10 mouse cellular contexts compared by ENCODE assay signal in genomic region chr4:152312186-152312585, GRCm38 (mm10). TPM values are rescaled to one million over a fixed set of nuclear protein-coding genes. Genes with fewer than 3 reads are reported as not detected.
A peak's percentile ranks its signal among the peaks of the same experiment; 100 is the strongest.
DNase-seq lines count a peak whose midpoint lies in the region; ATAC-seq and TF ChIP-seq lines count a peak whose summit lies in the region.
"Had no signal": no experiment of that assay in that cellular context is flagged by ENCODE, and none has a peak within 500 bp of the region (broad histone marks: within the 10 kb centered on the region; RNA-seq: fewer than 3 reads in every experiment).

No protein-coding gene starts in this region.

- H3K36me3 ChIP-seq in lung, postnatal 0 days (ENCODE audit: insufficient read depth, low read length): no peaks in the 10 kb centered on the region
- H3K36me3 ChIP-seq in forebrain, embryonic 15.5 days: no peaks in the 10 kb centered on the region; the same call in 1 of the 2 replicates
- H3K36me3 ChIP-seq in limb, embryonic 13.5 days: peaks cover 15% of the 10 kb centered on the region
- no peaks in the 10 kb centered on the region for H3K36me3 ChIP-seq in thymus, adult 2 months (ENCODE audit: control insufficient read depth, insufficient read depth, low read length)

- ATAC-seq in lung, postnatal 0 days: no peak
- ATAC-seq in forebrain, embryonic 15.5 days (replicated peaks): no peak
- no peak for ATAC-seq in limb, embryonic 13.5 days (ENCODE audit: low FRiP score, low read depth)

- intact Hi-C loops in left cerebral cortex, postnatal 25 days (cut with DNase I): no loop called here

- H3K27me3 ChIP-seq in lung, postnatal 0 days (replicated peaks; ENCODE audit: insufficient read depth, low read length): peaks cover 35% of the 10 kb centered on the region
- H3K27me3 ChIP-seq in forebrain, embryonic 15.5 days: peaks cover 63% of the 10 kb centered on the region
- H3K27me3 ChIP-seq in limb, embryonic 13.5 days: peaks cover 78% of the 10 kb centered on the region
- H3K27me3 ChIP-seq in thymus, adult 2 months (ENCODE audit: control insufficient read depth, insufficient read depth, low read length): peaks cover 9% of the 10 kb centered on the region

- no peak for DNase-seq in lung, postnatal 0 days (ENCODE audit: low spot score)
- no peak for DNase-seq in lung, adult 18-20 months
- no peak for DNase-seq in thymus, adult 2 months
- DNase-seq in left cerebral cortex, postnatal 25 days (ENCODE audit: low spot score in 2 of 2): no peak
- no peak for DNase-seq in B cell, adult 2 months

- no peak for TF ChIP-seq POLR2A in thymus, adult 2 months (IDR thresholded peaks at IDR 0.05; ENCODE audit: control insufficient read depth, extremely low read depth, insufficient read depth, low read length, poor library complexity)

- H3K9ac ChIP-seq in lung, postnatal 0 days (replicated peaks; ENCODE audit: low read depth): no peak overlapping the region
- H3K9ac ChIP-seq in forebrain, embryonic 15.5 days (replicated peaks): no peak overlapping the region
- H3K9ac ChIP-seq in limb, embryonic 13.5 days: no peak overlapping the region
- H3K9ac ChIP-seq: heart, embryonic 15.5 days had no signal

- H3K4me3 ChIP-seq in lung, postnatal 0 days (ENCODE audit: low read depth, low read length): peak overlapping the region; percentile 27; the same call in 1 of the 2 replicates
- H3K4me3 ChIP-seq in forebrain, embryonic 15.5 days: 0 out of 2 replicates have a peak overlapping the region, but pooled peaks have one; percentile 36
- H3K4me3 ChIP-seq in limb, embryonic 13.5 days: peak overlapping the region; percentile 41
- no peak overlapping the region for H3K4me3 ChIP-seq in thymus, adult 2 months (ENCODE audit: control insufficient read depth, insufficient read depth, low read length)

- no peak for TF ChIP-seq EP300 in lung, postnatal 0 days (IDR thresholded peaks at IDR 0.05)

- TF ChIP-seq CTCF in lung, postnatal 0 days (IDR thresholded peaks at IDR 0.05): no peak
- TF ChIP-seq CTCF in thymus, adult 2 months (IDR thresholded peaks at IDR 0.05; ENCODE audit: borderline replicate concordance, control insufficient read depth, extremely low read depth, insufficient read depth, low read length, poor library complexity): no peak

- H3K4me1 ChIP-seq in lung, postnatal 0 days (ENCODE audit: insufficient read depth, low read depth, low read length): no peaks in the 10 kb centered on the region; the same call in 1 of the 2 replicates
- peaks cover 23% of the 10 kb centered on the region for H3K4me1 ChIP-seq in forebrain, embryonic 15.5 days
- H3K4me1 ChIP-seq in limb, embryonic 13.5 days: peaks cover 30% of the 10 kb centered on the region
- 0 out of 2 replicates have a peak, but pooled peaks cover 4% of the 10 kb centered on the region for H3K4me1 ChIP-seq in thymus, adult 2 months (replicated peaks; ENCODE audit: control insufficient read depth, insufficient read depth, low read length)

- WGBS in lung, postnatal 0 days: 5% methylated on average over 14 of the region's 14 CpGs
- WGBS in forebrain, embryonic 15.5 days: 2% methylated on average over 14 of the region's 14 CpGs
- 2% methylated on average over 14 of the region's 14 CpGs for WGBS in limb, embryonic 13.5 days
- WGBS in thymus, adult 2 months: 23% methylated on average over 14 of the region's 14 CpGs

- H3K27ac ChIP-seq in lung, postnatal 0 days (ENCODE audit: low read length): no peak overlapping the region
- no peak overlapping the region for H3K27ac ChIP-seq in forebrain, embryonic 15.5 days (replicated peaks)
- no peak overlapping the region for H3K27ac ChIP-seq in limb, embryonic 13.5 days
- H3K27ac ChIP-seq in thymus, adult 2 months (ENCODE audit: control insufficient read depth, insufficient read depth, low read length): no peak overlapping the region
- H3K27ac ChIP-seq: heart, embryonic 15.5 days had no signal

- H3K9me3 ChIP-seq in lung, postnatal 0 days (ENCODE audit: low read length): no peaks in the 10 kb centered on the region
- no peaks in the 10 kb centered on the region for H3K9me3 ChIP-seq in forebrain, embryonic 15.5 days
- no peaks in the 10 kb centered on the region for H3K9me3 ChIP-seq in limb, embryonic 13.5 days
- H3K9me3 ChIP-seq: heart, embryonic 15.5 days had no signal

- no peak overlapping the region for H3K4me2 ChIP-seq in lung, postnatal 0 days (replicated peaks; ENCODE audit: low read depth, low read length)
- H3K4me2 ChIP-seq in forebrain, embryonic 15.5 days (replicated peaks): peak overlapping the region; percentile 54
- peak overlapping the region; percentile 68 for H3K4me2 ChIP-seq in limb, embryonic 13.5 days (replicated peaks)

RNA-seq across cellular contexts. Expression of gene Rnf207, which starts 6.6 kb away (rescaled TPM):
- 0.53 and 0.70 TPM in 2 replicates for polyA plus RNA-seq in lung, postnatal 0 days (2015; fragmentation: Nextera tagmentation; extraction: Ambion mirVana)
- polyA plus RNA-seq in forebrain, embryonic 15.5 days (2015; fragmentation: Nextera tagmentation; extraction: Ambion mirVana): 1.8 and 2.9 TPM in 2 replicates
- polyA plus RNA-seq in limb, embryonic 13.5 days (2015; fragmentation: Nextera tagmentation; extraction: Ambion mirVana): 0.32 and 0.34 TPM in 2 replicates
- polyA plus RNA-seq in thymus, adult 2 months (2012; rRNA removed): 0.57 and 10.2 TPM in 2 replicates
- 10 to 100 TPM in 1 of 2 experiments, 1 to 10 TPM in 1; 8.7 to 11.1 TPM for total RNA-seq in left cerebral cortex, postnatal 25 days (2021)

RNA-seq across cellular contexts. Expression of gene Rpl22, which starts 13.4 kb away (rescaled TPM):
- 265 and 266 TPM in 2 replicates for polyA plus RNA-seq in lung, postnatal 0 days (2015; fragmentation: Nextera tagmentation; extraction: Ambion mirVana)
- polyA plus RNA-seq in forebrain, embryonic 15.5 days (2015; fragmentation: Nextera tagmentation; extraction: Ambion mirVana): 216 and 221 TPM in 2 replicates
- polyA plus RNA-seq in limb, embryonic 13.5 days (2015; fragmentation: Nextera tagmentation; extraction: Ambion mirVana): 371 and 395 TPM in 2 replicates
- polyA plus RNA-seq in thymus, adult 2 months (2012; rRNA removed): 43.8 and 60.3 TPM in 2 replicates
- total RNA-seq in left cerebral cortex, postnatal 25 days (2021): 100 to 1,000 TPM; 160 TPM

RNA-seq across cellular contexts. Expression of gene Icmt, which starts 15.2 kb away (rescaled TPM):
- polyA plus RNA-seq in lung, postnatal 0 days (2015; fragmentation: Nextera tagmentation; extraction: Ambion mirVana): 16.9 and 18.9 TPM in 2 replicates
- 17.6 and 18.6 TPM in 2 replicates for polyA plus RNA-seq in forebrain, embryonic 15.5 days (2015; fragmentation: Nextera tagmentation; extraction: Ambion mirVana)
- polyA plus RNA-seq in limb, embryonic 13.5 days (2015; fragmentation: Nextera tagmentation; extraction: Ambion mirVana): 21.8 and 27.0 TPM in 2 replicates
- polyA plus RNA-seq in thymus, adult 2 months (2012; rRNA removed): 42.6 and 48.1 TPM in 2 replicates
- 10 to 100 TPM; 50.9 to 56.7 TPM for total RNA-seq in left cerebral cortex, postnatal 25 days (2021)

RNA-seq across cellular contexts. Expression of gene Hes3, which starts 20.7 kb away (rescaled TPM):
- not detected in 2 replicates for polyA plus RNA-seq in lung, postnatal 0 days (2015; fragmentation: Nextera tagmentation; extraction: Ambion mirVana)
- 0.09 and 0.13 TPM in 2 replicates for polyA plus RNA-seq in forebrain, embryonic 15.5 days (2015; fragmentation: Nextera tagmentation; extraction: Ambion mirVana)
- polyA plus RNA-seq in limb, embryonic 13.5 days (2015; fragmentation: Nextera tagmentation; extraction: Ambion mirVana): not detected in 2 replicates
- polyA plus RNA-seq in thymus, adult 2 months (2012; rRNA removed): 0.19 and 0.28 TPM in 2 replicates
- under 1 TPM; 0.30 to 0.37 TPM for total RNA-seq in left cerebral cortex, postnatal 25 days (2021)
- total RNA-seq: layer of hippocampus, adult 18-20 months; megakaryocyte progenitor cell, adult 5-6 weeks had no signal
- polyA plus RNA-seq: heart, embryonic 15.5 days had no signal

RNA-seq across cellular contexts. Expression of gene Chd5, which starts 26.3 kb away (rescaled TPM):
- polyA plus RNA-seq in lung, postnatal 0 days (2015; fragmentation: Nextera tagmentation; extraction: Ambion mirVana): 0.06 and 0.07 TPM in 2 replicates
- 35.5 and 39.3 TPM in 2 replicates for polyA plus RNA-seq in forebrain, embryonic 15.5 days (2015; fragmentation: Nextera tagmentation; extraction: Ambion mirVana)
- 0.34 and 0.40 TPM in 2 replicates for polyA plus RNA-seq in limb, embryonic 13.5 days (2015; fragmentation: Nextera tagmentation; extraction: Ambion mirVana)
- polyA plus RNA-seq in thymus, adult 2 months (2012; rRNA removed): 0.11 and 0.16 TPM in 2 replicates
- 100 to 1,000 TPM; 180 to 181 TPM for total RNA-seq in left cerebral cortex, postnatal 25 days (2021)
